Mouse (Mus musculus) neural tube, embryonic 11.5 days (tissue): ENCODE results near the gene Morc2a. TPM values are rescaled to one million over a fixed set of nuclear protein-coding genes. Genes with fewer than 3 reads are reported as not detected.

ENCODE experiments used
- ATAC-seq: fragments of 200-750 bp; cut with Nextera tagmentation; 2 replicates; pipeline ENCODE4 v1.8.0; 2017; ENCODE audit warnings: moderate number of reproducible peaks, mild to moderate bottlenecking, moderate TSS enrichment, moderate library complexity; ENCODE audit not compliant: insufficient read depth, low FRiP score, low TSS enrichment
- DNase-seq: peaks from one replicate; pipeline ENCODE4 v3.0.0-alpha.2; 2015; ENCODE audit warnings: low spot score
- H3K27ac ChIP-seq: fragments of 300-500 bp; sonication (generic); 2 replicates; pipeline ENCODE4 v1.5.1; 2014; ENCODE audit warnings: low read depth, mild to moderate bottlenecking, low read length
- H3K27me3 ChIP-seq: fragments of 300-500 bp; sonication (generic); 2 replicates; pipeline ENCODE4 v1.6.1; 2014; ENCODE audit warnings: mild to moderate bottlenecking, low read length, mixed read lengths; ENCODE audit not compliant: control insufficient read depth, insufficient read depth
- H3K36me3 ChIP-seq: fragments of 300-500 bp; sonication (generic); 2 replicates; pipeline ENCODE4 v1.6.1; 2014; ENCODE audit warnings: mild to moderate bottlenecking, low read length, moderate library complexity, mixed read lengths; ENCODE audit not compliant: control insufficient read depth, insufficient read depth
- H3K4me1 ChIP-seq: fragments of 300-500 bp; sonication (generic); 2 replicates; pipeline ENCODE4 v1.6.1; 2014; ENCODE audit warnings: low read length, mixed read lengths; ENCODE audit not compliant: control insufficient read depth, insufficient read depth
- H3K4me2 ChIP-seq: fragments of 300-500 bp; sonication (generic); 2 replicates; pipeline ENCODE4 v1.6.1; 2014; ENCODE audit warnings: low read depth, mild to moderate bottlenecking, moderate library complexity
- H3K4me3 ChIP-seq: fragments of 300-500 bp; sonication (generic); 2 replicates; pipeline ENCODE4 v1.5.1; 2014; ENCODE audit warnings: low read depth, low read length
- H3K9ac ChIP-seq: fragments of 300-500 bp; sonication (generic); 2 replicates; pipeline ENCODE4 v1.6.1; 2014; ENCODE audit warnings: mild to moderate bottlenecking, low read length
- H3K9me3 ChIP-seq: fragments of 300-500 bp; sonication (generic); 2 replicates; pipeline ENCODE4 v1.6.1; 2016; ENCODE audit warnings: low read length; ENCODE audit not compliant: control insufficient read depth
- WGBS: fragments of 180-500 bp; shearing (Covaris S2); extraction: QIAGEN DNeasy Blood & Tissue Kit; methylation state at CpG from one replicate; pipeline ENCODE4 v1.1.7; 2014; 5-methylcytosine and 5-hydroxymethylcytosine counted together
- polyA plus RNA-seq: library from polyadenylated mRNA; unstranded; fragments of >200 nt; fragmentation: Nextera tagmentation; extraction: Ambion mirVana; gene quantifications from 2 replicates; pipeline ENCODE4 v1.2.1, GENCODE M21; 2014

Gene Morc2a
- polyA plus RNA-seq, 1 experiment from 2014 or later = 35.0 TPM

DNA sequence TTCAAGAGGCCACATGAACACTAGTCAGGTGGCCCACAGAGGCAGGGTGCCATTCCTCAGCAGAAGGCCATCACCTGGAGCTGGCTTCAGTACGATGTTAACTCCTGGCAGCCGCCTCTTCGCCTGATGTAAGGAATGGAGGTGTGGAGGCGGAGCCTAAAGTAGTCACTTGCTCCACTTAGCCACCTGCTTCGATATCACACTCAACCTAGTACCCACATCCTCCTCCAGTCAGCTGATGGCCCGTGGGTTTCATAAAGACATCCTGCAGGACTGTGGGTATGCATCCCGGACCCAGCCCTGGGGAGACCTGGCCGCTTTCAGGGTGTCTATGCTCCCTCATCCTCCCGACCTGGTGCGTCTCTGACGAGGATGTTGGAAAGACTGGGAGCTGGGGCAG is 86.7 kb downstream of the Morc2a start:
- H3K36me3 ChIP-seq = no peaks in the 10 kb centered on the region
- ATAC-seq (no peak), DNase-seq (no peak)
- H3K27ac ChIP-seq = no peak overlapping the region
- H3K27me3 ChIP-seq = no peaks in the 10 kb centered on the region
- H3K4me3 ChIP-seq = no peak overlapping the region
- 78% methylated on average over 11 of the region's 11 CpGs for WGBS
- H3K9me3 ChIP-seq = no peaks in the 10 kb centered on the region
- no peak overlapping the region for H3K9ac ChIP-seq
- H3K4me2 ChIP-seq = no peak overlapping the region
- H3K4me1 ChIP-seq = no peaks in the 10 kb centered on the region

DNA sequence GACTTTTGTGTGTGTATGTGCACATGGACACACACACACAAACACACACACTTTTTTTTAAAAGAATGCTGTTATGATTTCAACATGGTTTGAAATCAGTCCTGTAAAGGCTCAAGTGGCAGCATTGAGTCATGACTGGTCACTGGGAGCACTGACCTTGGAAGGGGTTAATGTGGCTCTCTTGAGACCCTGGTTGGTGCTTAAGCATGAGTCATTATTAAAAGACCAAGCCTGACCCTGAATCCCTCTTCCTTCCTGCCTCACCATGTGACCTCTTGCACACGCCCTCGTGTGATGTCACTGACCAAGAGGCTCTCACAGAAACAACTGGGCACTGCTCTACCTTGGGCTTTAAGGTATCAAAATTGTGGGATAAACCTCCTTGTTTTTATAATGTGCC is 89.8 kb downstream of the Morc2a start:
- H3K9me3 ChIP-seq = no peaks in the 10 kb centered on the region
- 71% methylated on average over 2 of the region's 2 CpGs for WGBS

More for the DNA sequence above, 89.8 kb downstream of the Morc2a start:
- Histone ChIP-seq H3K27me3 (no peaks in the 10 kb centered on the region), H3K4me1 (no peaks in the 10 kb centered on the region), H3K36me3 (no peaks in the 10 kb centered on the region), H3K4me3 (no peak overlapping the region), H3K27ac (no peak overlapping the region), H3K4me2 (no peak overlapping the region), H3K9ac (no peak overlapping the region)
- ATAC-seq = no peak
- no peak for DNase-seq

Other genes with a start within 250 kb of the Morc2a start
- 77.5 and 91.8 TPM in 2 replicates for gene Limk2, start 240.0 kb upstream of the Morc2a start, polyA plus RNA-seq
- 53.8 and 59.5 TPM in 2 replicates for gene Rnf185, start 196.8 kb upstream of the Morc2a start, polyA plus RNA-seq
- gene Pla2g3, start 160.9 kb upstream of the Morc2a start, polyA plus RNA-seq = 1.7 and 2.2 TPM in 2 replicates
- 0.31 and 0.42 TPM in 2 replicates for gene Inpp5j, start 144.4 kb upstream of the Morc2a start, polyA plus RNA-seq
- gene Selenom, start 134.5 kb upstream of the Morc2a start, polyA plus RNA-seq = 57.7 and 57.8 TPM in 2 replicates
- 37.4 and 37.6 TPM in 2 replicates for gene Smtn, start 108.6 kb upstream of the Morc2a start, polyA plus RNA-seq
- 2.4 and 2.5 TPM in 2 replicates for gene Osbp2, start 214.7 kb downstream of the Morc2a start, polyA plus RNA-seq
- 0.23 and 0.27 TPM in 2 replicates for gene 4921536K21Rik, start 245.9 kb downstream of the Morc2a start, polyA plus RNA-seq
- 20.2 and 21.2 TPM in 2 replicates for gene Dusp18, start 246.0 kb downstream of the Morc2a start, polyA plus RNA-seq